8 mouse cellular contexts compared by ENCODE assay signal in genomic region chr14:56865112-56865511, GRCm38 (mm10). TPM values are rescaled to one million over a fixed set of nuclear protein-coding genes. Genes with fewer than 3 reads are reported as not detected.
DNase-seq lines count a peak whose midpoint lies in the region; ATAC-seq and TF ChIP-seq lines count a peak whose summit lies in the region.
"Not testable (repeated sequence)": the region's sequence is repeated elsewhere in the genome, so short reads cannot be mapped to it uniquely, and the experiment has no call there.

No protein-coding gene starts in this region.

- H3K9ac ChIP-seq in embryonic facial prominence, embryonic 12.5 days = peak overlapping the region; percentile 56
- not testable (repeated sequence) for H3K9ac ChIP-seq in forebrain, embryonic 16.5 days (replicated peaks; ENCODE audit: low read depth, low read length); intestine, embryonic 15.5 days; lung, embryonic 15.5 days; stomach, postnatal 0 days (ENCODE audit: low read length)
- 0 out of 2 replicates have a peak overlapping the region, but pooled peaks have one; percentile 49 for H3K9ac ChIP-seq in heart, embryonic 16.5 days (ENCODE audit: low read length)
- peak overlapping the region; percentile 55 for H3K9ac ChIP-seq in limb, embryonic 13.5 days

- H3K27ac ChIP-seq in embryonic facial prominence, embryonic 12.5 days; forebrain, embryonic 16.5 days (ENCODE audit: low read length); heart, embryonic 16.5 days (ENCODE audit: low read length); intestine, embryonic 15.5 days; limb, embryonic 13.5 days; lung, embryonic 15.5 days; stomach, postnatal 0 days (replicated peaks): not testable (repeated sequence)

- TF ChIP-seq EP300 in stomach, postnatal 0 days (optimal IDR thresholded peaks at IDR 0.05) = not testable (repeated sequence)

- 3% methylated on average over 30 of the region's 30 CpGs for WGBS in embryonic facial prominence, embryonic 12.5 days
- WGBS in forebrain, embryonic 16.5 days = 2% methylated on average over 30 of the region's 30 CpGs
- WGBS in heart, embryonic 16.5 days = 3% methylated on average over 30 of the region's 30 CpGs
- 5% methylated on average over 30 of the region's 30 CpGs for WGBS in intestine, embryonic 15.5 days
- WGBS in limb, embryonic 13.5 days = 3% methylated on average over 30 of the region's 30 CpGs
- WGBS in lung, embryonic 15.5 days = 4% methylated on average over 30 of the region's 30 CpGs
- 8% methylated on average over 30 of the region's 30 CpGs for WGBS in stomach, postnatal 0 days

- peak overlapping the region; percentile 78 for H3K4me2 ChIP-seq in embryonic facial prominence, embryonic 12.5 days (replicated peaks)
- peak overlapping the region; percentile 41 for H3K4me2 ChIP-seq in forebrain, embryonic 16.5 days (ENCODE audit: low read length)
- peak overlapping the region; percentile 71 for H3K4me2 ChIP-seq in heart, embryonic 16.5 days (ENCODE audit: low read depth, low read length)
- H3K4me2 ChIP-seq in intestine, embryonic 15.5 days (replicated peaks) = peak overlapping the region; percentile 77
- H3K4me2 ChIP-seq in limb, embryonic 13.5 days (replicated peaks) = peak overlapping the region; percentile 71
- H3K4me2 ChIP-seq in lung, embryonic 15.5 days = peak overlapping the region; percentile 73
- peak overlapping the region; percentile 56 for H3K4me2 ChIP-seq in stomach, postnatal 0 days (replicated peaks; ENCODE audit: low read depth)

- H3K4me1 ChIP-seq in embryonic facial prominence, embryonic 12.5 days; forebrain, embryonic 16.5 days (replicated peaks; ENCODE audit: control insufficient read depth, insufficient read depth, low read length); heart, embryonic 16.5 days (ENCODE audit: control insufficient read depth, insufficient read depth, low read length); intestine, embryonic 15.5 days (replicated peaks); limb, embryonic 13.5 days; lung, embryonic 15.5 days; stomach, postnatal 0 days (replicated peaks; ENCODE audit: control insufficient read depth, insufficient read depth): not testable (repeated sequence)

- not testable (repeated sequence) for H3K36me3 ChIP-seq in embryonic facial prominence, embryonic 12.5 days; forebrain, embryonic 16.5 days (ENCODE audit: control insufficient read depth, insufficient read depth); heart, embryonic 16.5 days (ENCODE audit: control insufficient read depth, insufficient read depth); intestine, embryonic 15.5 days; limb, embryonic 13.5 days; lung, embryonic 15.5 days; stomach, postnatal 0 days (ENCODE audit: control insufficient read depth, insufficient read depth, low read length)

- H3K9me3 ChIP-seq in embryonic facial prominence, embryonic 12.5 days; forebrain, embryonic 16.5 days (ENCODE audit: control insufficient read depth, low read length); heart, embryonic 16.5 days (replicated peaks; ENCODE audit: control insufficient read depth, low read length); intestine, embryonic 15.5 days; limb, embryonic 13.5 days; lung, embryonic 15.5 days; stomach, postnatal 0 days (ENCODE audit: control insufficient read depth, low read length): not testable (repeated sequence)

- peak overlapping the region; percentile 47 for H3K4me3 ChIP-seq in embryonic facial prominence, embryonic 12.5 days
- peak overlapping the region; percentile 26 for H3K4me3 ChIP-seq in forebrain, embryonic 16.5 days (replicated peaks; ENCODE audit: low read length)
- H3K4me3 ChIP-seq in heart, embryonic 16.5 days (ENCODE audit: low read length) = peak overlapping the region; percentile 49
- peak overlapping the region; percentile 37 for H3K4me3 ChIP-seq in intestine, embryonic 15.5 days (replicated peaks)
- H3K4me3 ChIP-seq in limb, embryonic 13.5 days = peak overlapping the region; percentile 44
- peak overlapping the region; percentile 41 for H3K4me3 ChIP-seq in lung, embryonic 15.5 days
- peak overlapping the region; percentile 36 for H3K4me3 ChIP-seq in stomach, postnatal 0 days (ENCODE audit: low read depth, low read length)

- not testable (repeated sequence) for ATAC-seq in embryonic facial prominence, embryonic 12.5 days (ENCODE audit: insufficient number of reproducible peaks, insufficient read depth, low FRiP score, low TSS enrichment); forebrain, embryonic 16.5 days; heart, embryonic 16.5 days (replicated peaks; ENCODE audit: extremely low read depth, insufficient read depth, low FRiP score); intestine, embryonic 15.5 days; limb, embryonic 13.5 days (ENCODE audit: low FRiP score, low read depth); lung, embryonic 15.5 days (ENCODE audit: borderline replicate concordance, extremely low read depth, low FRiP score, low TSS enrichment); stomach, postnatal 0 days (ENCODE audit: low FRiP score, low TSS enrichment)

- peak; percentile 24 for DNase-seq in neural tube, embryonic 10.5 days (ENCODE audit: extremely low spot score, low spot score)
- DNase-seq in stomach, postnatal 0 days (ENCODE audit: low spot score) = not testable (repeated sequence)

- not testable (repeated sequence) for TF ChIP-seq CTCF in stomach, postnatal 0 days (IDR thresholded peaks at IDR 0.05; ENCODE audit: low read depth)

- peaks cover 27% of the 10 kb centered on the region for H3K27me3 ChIP-seq in embryonic facial prominence, embryonic 12.5 days
- H3K27me3 ChIP-seq in forebrain, embryonic 16.5 days (replicated peaks; ENCODE audit: control insufficient read depth, insufficient read depth, low read length) = peaks cover 13% of the 10 kb centered on the region
- peaks cover 11% of the 10 kb centered on the region for H3K27me3 ChIP-seq in heart, embryonic 16.5 days (ENCODE audit: control insufficient read depth, insufficient read depth, low read length)
- H3K27me3 ChIP-seq in intestine, embryonic 15.5 days (replicated peaks) = peaks cover 10% of the 10 kb centered on the region
- H3K27me3 ChIP-seq in limb, embryonic 13.5 days = peaks cover 41% of the 10 kb centered on the region
- H3K27me3 ChIP-seq in lung, embryonic 15.5 days = peaks cover 26% of the 10 kb centered on the region
- H3K27me3 ChIP-seq in stomach, postnatal 0 days (ENCODE audit: control insufficient read depth, insufficient read depth, low read length) = not testable (repeated sequence)

RNA-seq across cellular contexts. Expression of gene Zmym2, which starts 21.3 kb away (rescaled TPM):
- 68.5 and 69.8 TPM in 2 replicates for polyA plus RNA-seq in embryonic facial prominence, embryonic 12.5 days (2016; fragmentation: Nextera tagmentation; extraction: Ambion mirVana)
- 75.6 and 80.0 TPM in 2 replicates for polyA plus RNA-seq in forebrain, embryonic 16.5 days (2015; fragmentation: Nextera tagmentation; extraction: Ambion mirVana)
- 28.5 and 31.0 TPM in 2 replicates for polyA plus RNA-seq in heart, embryonic 16.5 days (2015; fragmentation: Nextera tagmentation; extraction: Ambion mirVana)
- polyA plus RNA-seq in intestine, embryonic 15.5 days (2015; fragmentation: Nextera tagmentation; extraction: Ambion mirVana) = 30.1 and 30.3 TPM in 2 replicates
- polyA plus RNA-seq in limb, embryonic 13.5 days (2015; fragmentation: Nextera tagmentation; extraction: Ambion mirVana) = 54.5 and 59.0 TPM in 2 replicates
- 39.1 and 41.0 TPM in 2 replicates for polyA plus RNA-seq in lung, embryonic 15.5 days (2015; fragmentation: Nextera tagmentation; extraction: Ambion mirVana)
- polyA plus RNA-seq in stomach, postnatal 0 days (2015; fragmentation: Nextera tagmentation; extraction: Ambion mirVana) = 11.1 and 11.3 TPM in 2 replicates

RNA-seq across cellular contexts. Expression of gene Zmym5, which starts 53.6 kb away (rescaled TPM):
- polyA plus RNA-seq in embryonic facial prominence, embryonic 12.5 days (2016; fragmentation: Nextera tagmentation; extraction: Ambion mirVana) = 30.8 and 33.3 TPM in 2 replicates
- polyA plus RNA-seq in forebrain, embryonic 16.5 days (2015; fragmentation: Nextera tagmentation; extraction: Ambion mirVana) = 32.4 and 36.0 TPM in 2 replicates
- polyA plus RNA-seq in heart, embryonic 16.5 days (2015; fragmentation: Nextera tagmentation; extraction: Ambion mirVana) = 18.2 and 19.2 TPM in 2 replicates
- 18.5 and 19.4 TPM in 2 replicates for polyA plus RNA-seq in intestine, embryonic 15.5 days (2015; fragmentation: Nextera tagmentation; extraction: Ambion mirVana)
- 31.5 and 34.2 TPM in 2 replicates for polyA plus RNA-seq in limb, embryonic 13.5 days (2015; fragmentation: Nextera tagmentation; extraction: Ambion mirVana)
- 24.6 and 26.3 TPM in 2 replicates for polyA plus RNA-seq in lung, embryonic 15.5 days (2015; fragmentation: Nextera tagmentation; extraction: Ambion mirVana)
- 14.9 and 16.0 TPM in 2 replicates for polyA plus RNA-seq in stomach, postnatal 0 days (2015; fragmentation: Nextera tagmentation; extraction: Ambion mirVana)
